Mouse (Mus musculus): ENCODE measurements at regions not wholly inside any gene's neighbourhood (a gene's known extent, or its start where the extent isn't known, plus 50 kb on each side); places are given as distances from the start of the nearest gene placed in this dataset.
"Not testable (repeated sequence)": the region's sequence is repeated elsewhere in the genome, so short reads cannot be mapped to it uniquely, and the experiment has no call there.

- no peak for DNase-seq
Measured at GRCm38 (mm10) chr7:138493661-138494060, 96.1 kb upstream of the Tcerg1l start.

- DNase-seq = no peak
Measured at GRCm38 (mm10) chr7:138492261-138492660, 94.7 kb upstream of the Tcerg1l start.

- DNase-seq = no peak
Measured at GRCm38 (mm10) chr7:138489471-138489870, 91.9 kb upstream of the Tcerg1l start.

- no peak for DNase-seq
Measured at GRCm38 (mm10) chr7:138488201-138488720, 90.7 kb upstream of the Tcerg1l start.

- DNase-seq = no peak
Measured at GRCm38 (mm10) chr7:138472891-138473455, 75.4 kb upstream of the Tcerg1l start.

GRCm38 (mm10) chr7:138472371-138472770 is 74.8 kb upstream of the Tcerg1l start:
- no peak for DNase-seq

GRCm38 (mm10) chr7:138469211-138469610 is 71.7 kb upstream of the Tcerg1l start:
- DNase-seq = no peak

- DNase-seq = no peak
Measured at GRCm38 (mm10) chr7:138468436-138468835, 70.9 kb upstream of the Tcerg1l start.

GRCm38 (mm10) chr7:138467981-138468380 is 70.5 kb upstream of the Tcerg1l start:
- DNase-seq = no peak

GRCm38 (mm10) chr7:138467386-138467785 is 69.9 kb upstream of the Tcerg1l start:
- DNase-seq = no peak

- no peak for DNase-seq
Measured at GRCm38 (mm10) chr7:138457964-138458363, 60.4 kb upstream of the Tcerg1l start.

- DNase-seq = no peak
Measured at GRCm38 (mm10) chr7:138455371-138455770, 57.8 kb upstream of the Tcerg1l start.

GRCm38 (mm10) chr7:138454498-138455225 is 57.1 kb upstream of the Tcerg1l start:
- not testable (repeated sequence) for DNase-seq

GRCm38 (mm10) chr7:138451321-138451720 is 53.8 kb upstream of the Tcerg1l start:
- no peak for DNase-seq

- DNase-seq = peak; percentile 61
Measured at GRCm38 (mm10) chr7:138448519-138448918, 51.0 kb upstream of the Tcerg1l start.

Data from retina, postnatal 1 day (tissue).